Comparison of ENCODE assay signal across 17 mouse cellular contexts in the genomic region with DNA sequence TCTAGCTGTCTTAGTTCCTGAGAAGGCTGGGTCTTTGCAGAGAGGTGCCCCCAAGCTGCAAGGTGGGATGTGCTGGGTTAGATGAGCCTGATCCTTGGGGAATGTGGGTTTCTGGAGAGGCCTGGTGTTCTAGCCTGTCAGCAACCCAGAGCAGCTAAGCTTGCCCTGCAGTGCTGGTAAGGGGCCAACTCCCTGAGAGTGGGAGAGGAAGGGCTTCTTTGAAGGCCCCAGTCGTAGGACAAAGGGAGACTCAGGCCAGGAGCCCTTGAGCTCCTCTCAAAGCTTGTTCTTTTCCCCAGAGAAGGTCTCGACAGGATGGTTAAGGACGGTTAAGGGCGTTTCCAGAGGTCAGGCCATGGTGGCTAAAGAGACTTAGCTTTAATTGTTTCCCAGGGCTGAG. TPM values are rescaled to one million over a fixed set of nuclear protein-coding genes. Genes with fewer than 3 reads are reported as not detected.
DNase-seq lines count a peak whose midpoint lies in the region; ATAC-seq and TF ChIP-seq lines count a peak whose summit lies in the region.
"Had no signal": no experiment of that assay in that cellular context is flagged by ENCODE, and none has a peak within 500 bp of the region (broad histone marks: within the 10 kb centered on the region; RNA-seq: fewer than 3 reads in every experiment).

No protein-coding gene starts in this region.

- H3K27me3 ChIP-seq in heart, embryonic 12.5 days (replicated peaks), result no peaks in the 10 kb centered on the region
- no peaks in the 10 kb centered on the region for H3K27me3 ChIP-seq in lung, postnatal 0 days (replicated peaks; ENCODE audit: insufficient read depth, low read length)
- no peaks in the 10 kb centered on the region for H3K27me3 ChIP-seq in embryonic facial prominence, embryonic 14.5 days (replicated peaks; ENCODE audit: control insufficient read depth, insufficient read depth, low read length)
- H3K27me3 ChIP-seq in intestine, embryonic 16.5 days (replicated peaks; ENCODE audit: control insufficient read depth, insufficient read depth, low read length), result no peaks in the 10 kb centered on the region
- H3K27me3 ChIP-seq: forebrain, embryonic 15.5 days; liver, embryonic 13.5 days; neural tube, embryonic 12.5 days had no signal

- H3K9ac ChIP-seq in heart, embryonic 12.5 days, result no peak overlapping the region
- no peak overlapping the region for H3K9ac ChIP-seq in lung, postnatal 0 days (replicated peaks; ENCODE audit: low read depth)
- no peak overlapping the region for H3K9ac ChIP-seq in embryonic facial prominence, embryonic 14.5 days (ENCODE audit: low read depth, low read length)
- no peak overlapping the region for H3K9ac ChIP-seq in intestine, embryonic 16.5 days (ENCODE audit: low read depth, low read length)
- H3K9ac ChIP-seq: forebrain, embryonic 15.5 days; liver, embryonic 13.5 days; neural tube, embryonic 12.5 days had no signal

- no peaks in the 10 kb centered on the region; the same call in 1 of the 2 replicates for H3K9me3 ChIP-seq in heart, embryonic 12.5 days (replicated peaks)
- H3K9me3 ChIP-seq in lung, postnatal 0 days (ENCODE audit: low read length), result no peaks in the 10 kb centered on the region
- 0 out of 2 replicates have a peak, but pooled peaks cover 5% of the 10 kb centered on the region for H3K9me3 ChIP-seq in embryonic facial prominence, embryonic 14.5 days (ENCODE audit: control insufficient read depth, low read length)
- no peaks in the 10 kb centered on the region for H3K9me3 ChIP-seq in intestine, embryonic 16.5 days (ENCODE audit: control insufficient read depth, low read length)
- H3K9me3 ChIP-seq: forebrain, embryonic 15.5 days; liver, embryonic 13.5 days had no signal

- peaks cover 50% of the 10 kb centered on the region for H3K4me1 ChIP-seq in heart, embryonic 12.5 days (replicated peaks)
- peaks cover 10% of the 10 kb centered on the region; the same call in 1 of the 2 replicates for H3K4me1 ChIP-seq in lung, postnatal 0 days (ENCODE audit: insufficient read depth, low read depth, low read length)
- H3K4me1 ChIP-seq in lung, adult 2 months (ENCODE audit: control insufficient read depth, insufficient read depth, low read length), result peaks cover 29% of the 10 kb centered on the region
- H3K4me1 ChIP-seq in embryonic facial prominence, embryonic 14.5 days (ENCODE audit: control insufficient read depth, insufficient read depth, low read length), result no peaks in the 10 kb centered on the region
- H3K4me1 ChIP-seq in intestine, embryonic 16.5 days (ENCODE audit: control insufficient read depth, insufficient read depth, low read length), result peaks cover 22% of the 10 kb centered on the region
- H3K4me1 ChIP-seq: forebrain, embryonic 15.5 days; liver, embryonic 13.5 days; neural tube, embryonic 12.5 days had no signal

- WGBS in heart, embryonic 12.5 days, result 43% methylated on average over 4 of the region's 4 CpGs
- 28% methylated on average over 4 of the region's 4 CpGs for WGBS in lung, postnatal 0 days
- WGBS in lung, adult 2 months, result 39% methylated on average over 4 of the region's 4 CpGs
- WGBS in embryonic facial prominence, embryonic 14.5 days, result 35% methylated on average over 4 of the region's 4 CpGs
- 70% methylated on average over 4 of the region's 4 CpGs for WGBS in intestine, embryonic 16.5 days

- peaks cover 28% of the 10 kb centered on the region for H3K36me3 ChIP-seq in heart, embryonic 12.5 days
- 0 out of 2 replicates have a peak, but pooled peaks cover 3% of the 10 kb centered on the region for H3K36me3 ChIP-seq in lung, postnatal 0 days (ENCODE audit: insufficient read depth, low read length)
- 0 out of 2 replicates have a peak, but pooled peaks cover 19% of the 10 kb centered on the region for H3K36me3 ChIP-seq in embryonic facial prominence, embryonic 14.5 days (ENCODE audit: control insufficient read depth, insufficient read depth, low read length)
- H3K36me3 ChIP-seq in intestine, embryonic 16.5 days (ENCODE audit: control insufficient read depth, insufficient read depth, low read length), result peaks cover 9% of the 10 kb centered on the region
- H3K36me3 ChIP-seq: forebrain, embryonic 15.5 days; G1E; liver, embryonic 13.5 days; neural tube, embryonic 12.5 days had no signal

- H3K4me2 ChIP-seq in heart, embryonic 12.5 days, result no peak overlapping the region
- H3K4me2 ChIP-seq in lung, postnatal 0 days (replicated peaks; ENCODE audit: low read depth, low read length), result no peak overlapping the region
- no peak overlapping the region for H3K4me2 ChIP-seq in embryonic facial prominence, embryonic 14.5 days (ENCODE audit: low read depth, low read length)
- H3K4me2 ChIP-seq in intestine, embryonic 16.5 days (ENCODE audit: low read depth, low read length), result no peak overlapping the region
- H3K4me2 ChIP-seq: forebrain, embryonic 15.5 days; liver, embryonic 13.5 days; neural tube, embryonic 12.5 days had no signal

- TF ChIP-seq CTCF in lung, postnatal 0 days (IDR thresholded peaks at IDR 0.05), result no peak
- no peak for TF ChIP-seq CTCF in lung, adult 2 months (IDR thresholded peaks at IDR 0.05; ENCODE audit: insufficient read depth, low read length)

- no peak for DNase-seq in heart, adult 11 months
- peak; percentile 25 for DNase-seq in lung, postnatal 0 days (ENCODE audit: low spot score)
- DNase-seq in lung, adult 2 months, result no peak
- DNase-seq in embryonic facial prominence, embryonic 14.5 days (ENCODE audit: low spot score), result peak; percentile 59
- no peak for DNase-seq in retina, embryonic 14.5 days (ENCODE audit: low spot score)
- DNase-seq: adrenal gland, postnatal 10 days; B cell, adult 2 months; cerebellum, adult 8-10 months; liver, embryonic 13.5 days; thymus, postnatal 14 days had no signal

- TF ChIP-seq EP300 in lung, postnatal 0 days (IDR thresholded peaks at IDR 0.05), result no peak

- ATAC-seq in heart, embryonic 12.5 days (ENCODE audit: insufficient number of reproducible peaks, low FRiP score), result no peak
- peak; percentile 25 for ATAC-seq in lung, postnatal 0 days
- ATAC-seq in embryonic facial prominence, embryonic 14.5 days (ENCODE audit: low read depth), result no peak
- no peak for ATAC-seq in intestine, embryonic 16.5 days
- ATAC-seq: forebrain, embryonic 15.5 days had no signal

- TF ChIP-seq POLR2A in lung, adult 2 months (IDR thresholded peaks at IDR 0.05; ENCODE audit: borderline replicate concordance, extremely low read depth, low read depth, low read length), result no peak

- no peak overlapping the region for H3K4me3 ChIP-seq in heart, embryonic 12.5 days
- no peak overlapping the region for H3K4me3 ChIP-seq in lung, postnatal 0 days (ENCODE audit: low read depth, low read length)
- no peak overlapping the region for H3K4me3 ChIP-seq in lung, adult 2 months (replicated peaks; ENCODE audit: extremely low read depth, low read depth, low read length)
- H3K4me3 ChIP-seq in embryonic facial prominence, embryonic 14.5 days (ENCODE audit: low read depth, low read length), result no peak overlapping the region
- no peak overlapping the region for H3K4me3 ChIP-seq in intestine, embryonic 16.5 days (ENCODE audit: low read length)
- H3K4me3 ChIP-seq: forebrain, embryonic 15.5 days; left cerebral cortex, adult 2 months; liver, embryonic 13.5 days; neural tube, embryonic 12.5 days had no signal

- H3K27ac ChIP-seq in heart, embryonic 12.5 days (ENCODE audit: poor library complexity, severe bottlenecking), result peak overlapping the region; percentile 38; the same call in 1 of the 2 replicates
- peak overlapping the region; percentile 43 for H3K27ac ChIP-seq in lung, postnatal 0 days (ENCODE audit: low read length)
- H3K27ac ChIP-seq in embryonic facial prominence, embryonic 14.5 days (replicated peaks; ENCODE audit: low read depth, low read length), result no peak overlapping the region
- no peak overlapping the region for H3K27ac ChIP-seq in intestine, embryonic 16.5 days (ENCODE audit: low read length)
- H3K27ac ChIP-seq: forebrain, embryonic 15.5 days; left cerebral cortex, adult 2 months; liver, embryonic 13.5 days; neural tube, embryonic 12.5 days had no signal

RNA-seq across cellular contexts. Expression of a gene that starts 16.1 kb away (rescaled TPM):
- polyA plus RNA-seq in heart, embryonic 12.5 days (2016; fragmentation: Nextera tagmentation; extraction: Ambion mirVana), result 8.0 and 9.2 TPM in 2 replicates
- 23.6 and 27.5 TPM in 2 replicates for polyA plus RNA-seq in lung, postnatal 0 days (2015; fragmentation: Nextera tagmentation; extraction: Ambion mirVana)
- polyA plus RNA-seq in lung, adult 2 months (2012; rRNA removed), result 31.6 and 32.2 TPM in 2 replicates
- polyA plus RNA-seq in embryonic facial prominence, embryonic 14.5 days (2014; fragmentation: Nextera tagmentation; extraction: Ambion mirVana), result 11.0 and 11.6 TPM in 2 replicates
- 24.3 and 26.1 TPM in 2 replicates for polyA plus RNA-seq in intestine, embryonic 16.5 days (2015; fragmentation: Nextera tagmentation; extraction: Ambion mirVana)

RNA-seq across cellular contexts. Expression of a gene that starts 51.2 kb away (rescaled TPM):
- polyA plus RNA-seq in heart, embryonic 12.5 days (2016; fragmentation: Nextera tagmentation; extraction: Ambion mirVana), result 0.08 TPM in 1 of 2 replicates, not detected in the other
- 0.06 TPM in 1 of 2 replicates, not detected in the other for polyA plus RNA-seq in lung, postnatal 0 days (2015; fragmentation: Nextera tagmentation; extraction: Ambion mirVana)
- 1.5 and 1.9 TPM in 2 replicates for polyA plus RNA-seq in lung, adult 2 months (2012; rRNA removed)
- 0.11 and 0.35 TPM in 2 replicates for polyA plus RNA-seq in embryonic facial prominence, embryonic 14.5 days (2014; fragmentation: Nextera tagmentation; extraction: Ambion mirVana)
- 0.10 and 0.15 TPM in 2 replicates for polyA plus RNA-seq in intestine, embryonic 16.5 days (2015; fragmentation: Nextera tagmentation; extraction: Ambion mirVana)
- polyA plus RNA-seq: G1E; kidney, embryonic 14.5 days; liver, embryonic 13.5 days had no signal

RNA-seq across cellular contexts. Expression of a gene that starts 51.5 kb away (rescaled TPM):
- polyA plus RNA-seq in heart, embryonic 12.5 days (2016; fragmentation: Nextera tagmentation; extraction: Ambion mirVana), result 2.7 and 3.4 TPM in 2 replicates
- 2.3 and 2.7 TPM in 2 replicates for polyA plus RNA-seq in lung, postnatal 0 days (2015; fragmentation: Nextera tagmentation; extraction: Ambion mirVana)
- 3.7 and 6.9 TPM in 2 replicates for polyA plus RNA-seq in lung, adult 2 months (2012; rRNA removed)
- polyA plus RNA-seq in embryonic facial prominence, embryonic 14.5 days (2014; fragmentation: Nextera tagmentation; extraction: Ambion mirVana), result 3.2 and 3.3 TPM in 2 replicates
- polyA plus RNA-seq in intestine, embryonic 16.5 days (2015; fragmentation: Nextera tagmentation; extraction: Ambion mirVana), result 4.0 and 4.4 TPM in 2 replicates
- polyA plus RNA-seq: G1E had no signal

Comparison
In these comparisons a context has a peak if more than half of its experiments do, and no peak if none do; other contexts are left out.
1. DNase-seq: peak in lung, postnatal 0 days (single experiment) and embryonic facial prominence, embryonic 14.5 days (single experiment); none in heart, adult 11 months (single experiment), lung, adult 2 months (single experiment) and retina, embryonic 14.5 days (single experiment).
2. H3K27ac ChIP-seq: peak in heart, embryonic 12.5 days (single experiment) and lung, postnatal 0 days (single experiment); none in embryonic facial prominence, embryonic 14.5 days (single experiment) and intestine, embryonic 16.5 days (single experiment).